Mouse (Mus musculus): ENCODE results near the gene Slc24a3.

DNA sequence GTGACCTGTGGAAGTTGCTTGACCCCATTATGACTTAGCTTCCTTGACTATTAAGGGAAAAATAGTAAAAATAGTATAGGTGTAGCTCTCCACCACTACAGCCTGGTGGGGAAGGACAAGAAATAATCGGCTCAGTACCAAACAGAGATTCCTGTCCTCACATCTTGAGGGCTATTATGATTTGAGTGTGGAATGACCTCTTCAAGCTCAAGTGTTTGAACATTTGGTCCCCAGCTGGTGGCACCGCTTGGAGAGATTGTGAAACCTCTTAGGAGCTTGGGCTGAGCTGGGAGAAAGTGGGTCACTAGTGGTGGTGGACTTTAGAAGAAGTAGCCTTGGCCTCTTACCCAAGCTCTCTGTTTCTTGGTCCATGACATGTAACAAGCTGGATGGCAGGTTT is 365.5 kb downstream of the Slc24a3 start:
- TF ChIP-seq CTCF (IDR thresholded peaks at IDR 0.05; ENCODE audit: extremely low read depth, insufficient read depth, low read length) (no peak), POLR2A (IDR thresholded peaks at IDR 0.05; ENCODE audit: extremely low read depth, insufficient read depth, low read length) (no peak)
